Comparison of ENCODE assay signal across 31 mouse cellular contexts in genomic region chr13:12809591-12809990, GRCm38 (mm10). TPM values are rescaled to one million over a fixed set of nuclear protein-coding genes. Genes with fewer than 3 reads are reported as not detected.
DNase-seq lines count a peak whose midpoint lies in the region; ATAC-seq and TF ChIP-seq lines count a peak whose summit lies in the region.
"Had no signal": no experiment of that assay in that cellular context is flagged by ENCODE, and none has a peak within 500 bp of the region (broad histone marks: within the 10 kb centered on the region; RNA-seq: fewer than 3 reads in every experiment).

No protein-coding gene starts in this region.

- H3K4me2 ChIP-seq in midbrain, embryonic 11.5 days: no peak overlapping the region
- H3K4me2 ChIP-seq in midbrain, embryonic 15.5 days: no peak overlapping the region
- H3K4me2 ChIP-seq in forebrain, postnatal 0 days (ENCODE audit: low read depth): no peak overlapping the region
- H3K4me2 ChIP-seq: embryonic facial prominence, embryonic 13.5 days; embryonic facial prominence, embryonic 15.5 days; forebrain, embryonic 12.5 days had no signal

- no peak overlapping the region for H3K9ac ChIP-seq in midbrain, embryonic 11.5 days (ENCODE audit: low read length)
- no peak overlapping the region for H3K9ac ChIP-seq in midbrain, embryonic 15.5 days
- no peak overlapping the region for H3K9ac ChIP-seq in forebrain, postnatal 0 days
- H3K9ac ChIP-seq: embryonic facial prominence, embryonic 13.5 days; embryonic facial prominence, embryonic 15.5 days; forebrain, embryonic 12.5 days had no signal

- ATAC-seq in midbrain, embryonic 11.5 days (ENCODE audit: low FRiP score): no peak
- ATAC-seq in midbrain, embryonic 15.5 days (replicated peaks): no peak
- ATAC-seq in forebrain, postnatal 0 days: no peak
- ATAC-seq: activated CD4-positive, CD25-positive, alpha-beta regulatory T cell, adult 4 months; CD4-positive, CD25-positive, alpha-beta regulatory T cell, adult 4 months; forebrain, embryonic 14.5 days; forebrain, embryonic 16.5 days had no signal

- H3K4me1 ChIP-seq in midbrain, embryonic 11.5 days (ENCODE audit: control insufficient read depth, insufficient read depth, low read length): no peaks in the 10 kb centered on the region
- H3K4me1 ChIP-seq in midbrain, embryonic 15.5 days: no peaks in the 10 kb centered on the region
- no peaks in the 10 kb centered on the region for H3K4me1 ChIP-seq in forebrain, postnatal 0 days (ENCODE audit: insufficient read depth)
- H3K4me1 ChIP-seq: embryonic facial prominence, embryonic 13.5 days; embryonic facial prominence, embryonic 15.5 days; forebrain, embryonic 10.5 days; forebrain, embryonic 12.5 days had no signal

- H3K27ac ChIP-seq in midbrain, embryonic 11.5 days (ENCODE audit: low read depth, low read length): no peak overlapping the region
- no peak overlapping the region for H3K27ac ChIP-seq in midbrain, embryonic 15.5 days
- H3K27ac ChIP-seq in forebrain, postnatal 0 days (ENCODE audit: low read depth, low read length): no peak overlapping the region
- H3K27ac ChIP-seq: embryonic facial prominence, embryonic 13.5 days; embryonic facial prominence, embryonic 15.5 days; forebrain, embryonic 10.5 days; forebrain, embryonic 12.5 days had no signal

- WGBS in midbrain, embryonic 11.5 days: 64% methylated on average over 2 of the region's 2 CpGs
- 53% methylated on average over 2 of the region's 2 CpGs for WGBS in midbrain, embryonic 15.5 days
- WGBS in forebrain, postnatal 0 days: 60% methylated on average over 2 of the region's 2 CpGs

- no peak overlapping the region for H3K4me3 ChIP-seq in midbrain, embryonic 11.5 days (ENCODE audit: low read depth, low read length)
- no peak overlapping the region for H3K4me3 ChIP-seq in midbrain, embryonic 15.5 days
- H3K4me3 ChIP-seq in forebrain, postnatal 0 days (ENCODE audit: low read depth, low read length): no peak overlapping the region
- H3K4me3 ChIP-seq: embryonic facial prominence, embryonic 13.5 days; embryonic facial prominence, embryonic 15.5 days; erythroblast, embryonic 14.5 days; forebrain, embryonic 10.5 days; forebrain, embryonic 12.5 days had no signal

- TF ChIP-seq CTCF in forebrain, postnatal 0 days (IDR thresholded peaks at IDR 0.05; ENCODE audit: low read depth): no peak

- DNase-seq in midbrain, embryonic 11.5 days (ENCODE audit: low spot score, missing footprints): peak; percentile 26
- peak; percentile 20 for DNase-seq in Muller cell, postnatal 12 days (ENCODE audit: inconsistent ontology term)
- DNase-seq in forebrain, postnatal 0 days: no peak
- DNase-seq in adrenal gland, postnatal 10 days: no peak
- DNase-seq: adrenal gland, adult 8-10 months; adrenal gland, postnatal 25 days; B cell, adult 2 months; cerebellum, adult 11 months; cerebellum, adult 18-20 months; cerebellum, adult 8-10 months; cerebellum, adult 9-11 months; cerebellum, postnatal 14 days; cerebellum, postnatal 36 days; embryo, embryonic 11 days had no signal

- H3K9me3 ChIP-seq in midbrain, embryonic 11.5 days (ENCODE audit: control insufficient read depth, low read length): peaks cover 7% of the 10 kb centered on the region
- peaks cover 16% of the 10 kb centered on the region; the same call in 1 of the 2 replicates for H3K9me3 ChIP-seq in midbrain, embryonic 15.5 days
- H3K9me3 ChIP-seq in forebrain, postnatal 0 days (ENCODE audit: low read length): 0 out of 2 replicates have a peak, but pooled peaks cover 4% of the 10 kb centered on the region
- H3K9me3 ChIP-seq: embryonic facial prominence, embryonic 13.5 days; embryonic facial prominence, embryonic 15.5 days; G1E had no signal

- no peaks in the 10 kb centered on the region for H3K36me3 ChIP-seq in midbrain, embryonic 11.5 days (ENCODE audit: control insufficient read depth, insufficient read depth, low read length)
- no peaks in the 10 kb centered on the region for H3K36me3 ChIP-seq in midbrain, embryonic 15.5 days (replicated peaks)
- H3K36me3 ChIP-seq in forebrain, postnatal 0 days (ENCODE audit: insufficient read depth): no peaks in the 10 kb centered on the region
- H3K36me3 ChIP-seq: embryonic facial prominence, embryonic 13.5 days; embryonic facial prominence, embryonic 15.5 days; forebrain, embryonic 10.5 days; forebrain, embryonic 12.5 days; G1E had no signal

- H3K27me3 ChIP-seq in midbrain, embryonic 11.5 days (ENCODE audit: control insufficient read depth, insufficient read depth, low read length): no peaks in the 10 kb centered on the region
- no peaks in the 10 kb centered on the region for H3K27me3 ChIP-seq in midbrain, embryonic 15.5 days (replicated peaks)
- no peaks in the 10 kb centered on the region for H3K27me3 ChIP-seq in forebrain, postnatal 0 days (ENCODE audit: insufficient read depth, low read length)
- H3K27me3 ChIP-seq: CH12.LX; embryonic facial prominence, embryonic 13.5 days; embryonic facial prominence, embryonic 15.5 days; forebrain, embryonic 12.5 days; Patski had no signal

RNA-seq across cellular contexts. Expression of gene Prl2c3, which starts 9.7 kb away (rescaled TPM):
- 0.50 TPM in 1 of 2 replicates, not detected in the other for polyA plus RNA-seq in midbrain, embryonic 11.5 days (2014; fragmentation: Nextera tagmentation; extraction: Ambion mirVana)
- polyA plus RNA-seq in midbrain, embryonic 15.5 days (2015; fragmentation: Nextera tagmentation; extraction: Ambion mirVana): not detected in 2 replicates
- not detected in 2 replicates for total RNA-seq in forebrain, postnatal 0 days (2014; rRNA removed)
- polyA plus RNA-seq in forebrain, postnatal 0 days (2015; fragmentation: Nextera tagmentation; extraction: Ambion mirVana): not detected in 2 replicates
- not detected for total RNA-seq in adrenal gland, postnatal 10 days (2021)
- total RNA-seq: adrenal gland, adult 18-20 months; adrenal gland, adult 8-10 months; adrenal gland, postnatal 25 days; adrenal gland, postnatal 4 days; CH12.LX; common myeloid progenitor, adult 5-6 weeks had no signal
- polyA plus RNA-seq: activated CD4-positive, CD25-positive, alpha-beta regulatory T cell, adult 4 months; CD4-positive, CD25-positive, alpha-beta regulatory T cell, adult 4 months; embryonic facial prominence, embryonic 11.5 days; embryonic facial prominence, embryonic 13.5 days; embryonic facial prominence, embryonic 15.5 days; erythroblast, embryonic 14.5 days; forebrain, embryonic 10.5 days; forebrain, embryonic 12.5 days; forebrain, embryonic 14.5 days; forebrain, embryonic 16.5 days; G1E had no signal

Comparison
In these comparisons a context has a peak if more than half of its experiments do, and no peak if none do; other contexts are left out.
1. DNase-seq: peak in midbrain, embryonic 11.5 days (single experiment) and Muller cell, postnatal 12 days (single experiment); none in forebrain, postnatal 0 days (single experiment) and adrenal gland, postnatal 10 days (single experiment).